Mouse (Mus musculus) bone marrow, adult 2 months (tissue): Measurements from ENCODE around the gene Map3k10. TPM values are rescaled to one million over a fixed set of nuclear protein-coding genes. Genes with fewer than 3 reads are reported as not detected.

Experiments
- H3K27ac ChIP-seq: fragments of 200-500 bp; 2 replicates; pipeline ENCODE4 v1.5.1; 2012; ENCODE audit warnings: low read depth, mild to moderate bottlenecking, control low read depth, inconsistent platforms, low read length; ENCODE audit not compliant: control insufficient read depth, poor library complexity, insufficient read depth
- H3K4me1 ChIP-seq: fragments of 200-500 bp; 2 replicates; pipeline ENCODE4 v1.6.1; 2011; ENCODE audit warnings: low read length; ENCODE audit not compliant: control insufficient read depth, insufficient read depth
- H3K4me3 ChIP-seq: fragments of 200-500 bp; replicated peaks from 2 replicates; pipeline ENCODE3; 2011; ENCODE audit warnings: mild to moderate bottlenecking, low read depth, low read length, control low read depth; ENCODE audit not compliant: control insufficient read depth
- CTCF ChIP-seq: fragments of 200-500 bp; IDR thresholded peaks from 2 replicates; pipeline ENCODE4 v1.5.1; 2011; ENCODE audit warnings: low read length, control low read depth; ENCODE audit not compliant: control insufficient read depth, insufficient read depth
- POLR2A ChIP-seq: fragments of 200-500 bp; IDR thresholded peaks from 2 replicates; pipeline ENCODE4 v1.6.1; 2011; ENCODE audit warnings: low read depth, mild to moderate bottlenecking, control low read depth, low read length, borderline replicate concordance; ENCODE audit not compliant: control insufficient read depth
- WGBS: fragments of 180-500 bp; shearing (Covaris S2); methylation state at CpG from one replicate; pipeline ENCODE4 v1.1.7; 2018; 5-methylcytosine and 5-hydroxymethylcytosine counted together
- polyA plus RNA-seq: library from polyadenylated mRNA; stranded (reverse); fragments of >200 nt; gene quantifications from 2 replicates; pipeline ENCODE4 v1.2.4, GENCODE M21; 2011; ENCODE audit warnings: low replicate concordance; ENCODE audit not compliant: missing spikeins, insufficient read depth, insufficient read length

The Map3k10 gene
- polyA plus RNA-seq, 1 experiment: 6.5 TPM

- Histone ChIP-seq H3K4me1 (no peaks in the 10 kb centered on the region), H3K27ac (no peak overlapping the region), H3K4me3 (no peak overlapping the region)
- 88% methylated on average over 1 of the region's 1 CpGs for WGBS
- TF ChIP-seq CTCF (no peak), POLR2A (no peak)
Observed at GRCm38 (mm10) chr7:27687043-27687442, 12.6 kb upstream of the Map3k10 start.

GRCm38 (mm10) chr7:27685681-27686080 lies 11.3 kb upstream of the Map3k10 start:
- H3K27ac ChIP-seq: no peak overlapping the region
- under 1% methylated on average over 6 of the region's 6 CpGs for WGBS
- TF ChIP-seq POLR2A (no peak), CTCF (peak; percentile 31; the same call in 1 of the 2 replicates)
- no peak overlapping the region for H3K4me3 ChIP-seq
- H3K4me1 ChIP-seq: no peaks in the 10 kb centered on the region

- no peak overlapping the region for H3K4me3 ChIP-seq
Observed at GRCm38 (mm10) chr7:27685220-27685619, 10.8 kb upstream of the Map3k10 start.

GRCm38 (mm10) chr7:27683218-27683617 lies 8.8 kb upstream of the Map3k10 start:
- Histone ChIP-seq H3K4me3 (no peak overlapping the region), H3K4me1 (no peaks in the 10 kb centered on the region)

More at GRCm38 (mm10) chr7:27685220-27685619, 10.8 kb upstream of the Map3k10 start:
- Histone ChIP-seq H3K4me1 (no peaks in the 10 kb centered on the region), H3K27ac (no peak overlapping the region)
- no peak for TF ChIP-seq CTCF
- TF ChIP-seq POLR2A: no peak
- WGBS: 39% methylated on average over 5 of the region's 5 CpGs

GRCm38 (mm10) chr7:27675222-27675612 lies 819 bp upstream of the Map3k10 start:
- H3K4me3 ChIP-seq: no peak overlapping the region
- 39% methylated on average over 14 of the region's 14 CpGs for WGBS
- H3K27ac ChIP-seq: no peak overlapping the region
- H3K4me1 ChIP-seq: no peaks in the 10 kb centered on the region; the same call in 1 of the 2 replicates
- TF ChIP-seq CTCF (no peak), POLR2A (no peak)

More at GRCm38 (mm10) chr7:27683218-27683617, 8.8 kb upstream of the Map3k10 start:
- TF ChIP-seq POLR2A (no peak), CTCF (no peak)
- H3K27ac ChIP-seq: no peak overlapping the region
- 14% methylated on average over 2 of the region's 2 CpGs for WGBS

GRCm38 (mm10) chr7:27674195-27674521 lies 240 bp downstream of the Map3k10 start:
- Histone ChIP-seq H3K4me3 (peak overlapping the region; percentile 78), H3K27ac (peak overlapping the region; percentile 16; the same call in 1 of the 2 replicates), H3K4me1 (no peaks in the 10 kb centered on the region; the same call in 1 of the 2 replicates)
- WGBS: under 1% methylated on average over 38 of the region's 38 CpGs
- TF ChIP-seq POLR2A: no peak
- no peak for TF ChIP-seq CTCF

- 1% methylated on average over 52 of the region's 52 CpGs for WGBS
- peak overlapping the region; percentile 78 for H3K4me3 ChIP-seq
- H3K4me1 ChIP-seq: no peaks in the 10 kb centered on the region; the same call in 1 of the 2 replicates
- no peak for TF ChIP-seq POLR2A
- no peak for TF ChIP-seq CTCF
- no peak overlapping the region for H3K27ac ChIP-seq
Observed at GRCm38 (mm10) chr7:27673575-27674131, 745 bp downstream of the Map3k10 start.

GRCm38 (mm10) chr7:27673064-27673574 lies 1.3 kb downstream of the Map3k10 start:
- H3K4me3 ChIP-seq: no peak overlapping the region
- no peak overlapping the region for H3K27ac ChIP-seq
- no peaks in the 10 kb centered on the region; the same call in 1 of the 2 replicates for H3K4me1 ChIP-seq
- TF ChIP-seq CTCF (no peak), POLR2A (no peak)
- whole genome bisulfite sequencing: 50% methylated on average over 9 of the region's 9 CpGs
